Mouse (Mus musculus): ENCODE results near the gene 2900026A02Rik.
A peak's percentile ranks its signal among the peaks of the same experiment; 100 is the strongest.

Gene 2900026A02Rik

GRCm38 (mm10) chr5:113221147-113221865 lies at the start of gene 2900026A02Rik:
TSS of gene 2900026A02Rik (minus strand) at chr5:113221236.
- DNase-seq, result peak; percentile 81

- no peak for DNase-seq
These were observed 49.0 kb upstream of the 2900026A02Rik start for GRCm38 (mm10) chr5:113270043-113270442.

- DNase-seq, result no peak
These were observed 47.2 kb upstream of the 2900026A02Rik start for GRCm38 (mm10) chr5:113268246-113268645.

GRCm38 (mm10) chr5:113265637-113266036 lies 44.6 kb upstream of the 2900026A02Rik start:
- no peak for DNase-seq

- DNase-seq, result peak; percentile 36
These were observed 29.8 kb upstream of the 2900026A02Rik start for GRCm38 (mm10) chr5:113250806-113251205.

GRCm38 (mm10) chr5:113249263-113249930 lies 28.4 kb upstream of the 2900026A02Rik start:
- DNase-seq, result no peak

GRCm38 (mm10) chr5:113230196-113230595 lies 9.2 kb upstream of the 2900026A02Rik start:
- DNase-seq, result no peak

GRCm38 (mm10) chr5:113226632-113227102 lies 5.6 kb upstream of the 2900026A02Rik start, which contains the start of gene Tmem211:
TSS of gene Tmem211 (plus strand) at chr5:113226909.
- DNase-seq, result peak; percentile 80

GRCm38 (mm10) chr5:113225686-113226435 lies 4.8 kb upstream of the 2900026A02Rik start:
- no peak for DNase-seq

- DNase-seq, result no peak
These were observed 4.2 kb upstream of the 2900026A02Rik start for GRCm38 (mm10) chr5:113225271-113225670.

GRCm38 (mm10) chr5:113223888-113224287 lies 2.9 kb upstream of the 2900026A02Rik start:
- DNase-seq, result peak; percentile 43

- DNase-seq, result no peak
These were observed 471 bp downstream of the 2900026A02Rik start for GRCm38 (mm10) chr5:113220383-113221146.

GRCm38 (mm10) chr5:113219876-113220275 lies 1.2 kb downstream of the 2900026A02Rik start:
- DNase-seq, result no peak

GRCm38 (mm10) chr5:113219450-113219849 lies 1.6 kb downstream of the 2900026A02Rik start:
- no peak for DNase-seq

- DNase-seq, result no peak
These were observed 2.3 kb downstream of the 2900026A02Rik start for GRCm38 (mm10) chr5:113218617-113219235.

GRCm38 (mm10) chr5:113217076-113217475 lies 4.0 kb downstream of the 2900026A02Rik start:
- DNase-seq, result no peak

- no peak for DNase-seq
These were observed 4.6 kb downstream of the 2900026A02Rik start for GRCm38 (mm10) chr5:113216328-113216960.

- no peak for DNase-seq
These were observed 5.4 kb downstream of the 2900026A02Rik start for GRCm38 (mm10) chr5:113215610-113216011.

- no peak for DNase-seq
These were observed 6.6 kb downstream of the 2900026A02Rik start for GRCm38 (mm10) chr5:113214455-113214854.

GRCm38 (mm10) chr5:113214041-113214440 lies 7.0 kb downstream of the 2900026A02Rik start:
- DNase-seq, result no peak

- DNase-seq, result no peak
These were observed 8.7 kb downstream of the 2900026A02Rik start for GRCm38 (mm10) chr5:113212156-113212835.
